Mouse (Mus musculus): ENCODE data around the gene Trim30d.
"Not testable (repeated sequence)": the region's sequence is repeated elsewhere in the genome, so short reads cannot be mapped to it uniquely, and the experiment has no call there.

Trim30d gene

DNA sequence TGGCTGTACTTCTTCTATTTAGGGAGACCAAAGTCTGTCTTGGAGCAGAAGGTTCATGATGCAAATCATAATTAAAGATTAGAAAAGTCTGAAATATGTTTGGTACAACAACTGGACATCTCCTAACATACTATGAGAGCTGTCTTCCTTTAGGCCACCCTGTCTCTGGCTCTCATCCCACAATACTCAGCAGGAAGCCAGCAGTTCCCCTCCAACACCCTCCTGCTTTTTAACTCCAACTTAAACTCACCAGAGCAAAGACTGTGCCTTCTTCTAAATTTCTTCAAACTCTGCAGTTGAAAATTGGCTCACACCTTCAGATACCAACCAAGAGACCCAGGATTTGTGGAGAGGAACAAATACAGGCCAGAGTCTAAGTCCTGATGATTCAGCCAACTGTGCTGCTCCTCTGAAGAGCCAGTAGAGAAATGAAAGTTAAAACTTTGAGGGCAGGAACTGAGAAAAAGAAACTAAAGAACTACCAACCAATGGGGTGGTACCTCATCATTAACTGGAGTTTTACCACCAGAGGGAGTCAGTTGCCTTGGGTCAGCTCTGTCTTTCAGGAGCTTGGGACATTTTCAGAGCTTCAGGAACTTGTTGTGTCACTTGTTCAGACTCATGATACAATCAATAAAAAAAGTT is at the start of gene Trim30d:
Gene Trim30d, minus strand, starts transcription at position 429 of the 645 bp plus-strand sequence.
- DNase-seq (ENCODE audit: low read depth, low spot score), result not testable (repeated sequence)

DNA sequence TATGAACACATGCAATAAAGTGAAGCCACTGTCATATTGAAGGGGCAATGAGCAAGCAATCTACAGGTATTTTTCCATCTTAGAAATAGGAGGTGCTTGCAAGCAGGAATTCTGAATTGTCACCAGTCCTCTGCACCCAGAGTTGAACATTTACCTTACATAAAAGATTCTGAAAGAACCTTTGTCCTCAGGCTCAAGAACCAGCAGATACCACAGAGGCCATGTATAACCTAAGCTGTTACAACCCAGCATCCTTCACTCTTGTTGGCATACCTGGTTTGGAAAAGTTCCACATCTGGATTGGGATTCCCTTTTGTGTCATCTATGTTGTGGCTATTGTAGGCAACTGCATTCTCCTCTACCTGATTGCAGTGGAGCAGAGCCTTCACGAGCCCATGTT is 45.1 kb upstream of the Trim30d start:
- no peak for DNase-seq (ENCODE audit: low read depth, low spot score)

DNA sequence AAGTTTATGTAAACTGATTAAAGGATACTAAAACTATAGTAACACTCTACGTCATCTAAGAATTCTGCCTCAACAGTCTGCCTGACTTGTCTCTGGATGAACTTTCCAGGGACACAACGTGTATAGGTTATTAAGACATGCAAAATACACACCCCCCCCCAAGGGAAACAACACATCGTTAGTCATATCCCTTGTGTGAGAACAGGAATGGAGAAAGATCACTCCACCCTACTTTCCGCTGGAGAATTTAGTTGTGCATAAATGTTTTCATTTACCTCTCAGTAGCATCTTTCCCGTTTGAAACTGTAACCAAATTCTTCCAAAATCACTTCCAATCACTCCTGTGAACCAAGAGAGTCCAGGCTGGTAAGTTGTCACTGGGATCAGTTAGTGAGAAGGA is 42.2 kb upstream of the Trim30d start, which contains the start of gene Olfr651:
Gene Olfr651, plus strand, starts transcription at position 301 of the 400 bp plus-strand sequence.
- DNase-seq (ENCODE audit: low read depth, low spot score), result no peak

DNA sequence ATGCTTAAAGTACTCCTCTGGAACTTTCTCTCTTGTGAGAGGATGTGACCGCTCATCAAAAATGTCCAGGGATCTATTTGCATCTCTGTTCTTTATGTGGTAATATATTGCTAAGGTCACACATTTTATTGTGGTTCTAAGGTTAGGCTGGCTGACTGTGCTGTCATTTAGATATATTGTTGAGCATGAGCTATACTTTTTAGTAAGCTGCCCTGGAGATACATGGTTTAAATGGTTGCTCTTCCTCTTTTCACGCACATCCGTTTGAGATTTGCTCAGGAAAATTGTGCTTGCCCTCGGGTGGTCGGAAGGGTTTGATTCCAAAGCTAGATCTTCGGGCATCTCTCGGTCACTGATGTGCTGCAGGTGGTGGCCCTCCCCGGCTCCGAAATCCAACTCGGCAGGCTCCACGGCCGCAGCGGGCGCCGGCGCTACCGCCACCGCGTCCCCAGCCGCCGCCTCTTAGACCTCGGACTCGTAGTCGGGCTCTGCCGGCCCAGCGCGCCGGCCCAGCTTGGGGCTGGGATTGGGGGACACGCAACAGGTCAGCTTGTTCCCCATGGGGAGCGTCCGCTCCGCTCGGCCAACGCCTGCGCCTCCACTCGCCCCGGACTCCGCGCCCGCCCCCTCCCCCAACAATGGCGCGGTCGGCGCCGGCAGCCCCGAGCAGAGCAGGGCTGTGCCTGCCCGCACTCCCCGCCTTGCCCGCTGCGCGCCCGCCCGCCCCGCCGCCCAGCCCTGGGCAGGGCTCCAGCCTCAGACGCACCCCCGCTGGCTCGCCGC is 5.9 kb downstream of the Trim30d start:
- no peak for DNase-seq (ENCODE audit: low read depth, low spot score)

DNA sequence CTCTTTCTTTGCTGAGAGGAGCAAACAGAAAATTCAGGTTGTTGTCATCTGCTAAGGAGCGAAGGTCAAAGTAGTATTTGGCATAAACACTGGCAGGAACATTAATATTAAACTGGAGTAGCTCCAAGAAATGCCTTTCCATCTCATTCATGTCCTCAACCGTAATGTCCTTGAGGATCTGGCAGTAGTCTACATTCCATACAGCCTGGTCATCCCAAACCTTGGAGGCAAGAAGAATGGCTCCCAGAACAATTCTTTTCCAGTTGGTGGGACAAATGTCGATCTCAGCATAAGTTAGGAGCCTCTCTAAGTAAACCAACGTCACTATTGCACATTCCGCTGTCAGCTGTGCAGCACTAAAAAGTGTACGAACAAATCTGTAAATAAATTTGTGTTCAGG is 6.5 kb downstream of the Trim30d start:
- not testable (repeated sequence) for DNase-seq (ENCODE audit: low read depth, low spot score)

DNA sequence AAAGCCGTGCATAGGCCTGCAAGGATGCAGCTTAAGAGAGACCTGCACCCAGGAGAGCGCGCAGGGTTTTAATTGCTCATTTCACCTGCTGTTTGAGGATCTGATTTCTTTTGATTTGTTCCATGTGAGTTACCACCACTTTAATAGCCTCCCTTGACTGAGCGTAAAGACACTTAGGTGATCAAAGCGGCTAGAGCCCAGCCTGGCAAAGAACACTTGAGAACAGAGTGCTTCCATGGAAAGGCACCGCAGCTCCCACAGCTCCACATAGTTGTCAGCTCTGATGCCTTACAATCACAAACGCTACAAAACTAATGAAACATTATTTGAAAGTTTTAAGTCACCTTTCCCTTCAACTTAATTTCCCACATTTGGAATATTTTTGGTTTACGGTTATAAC is 8.2 kb downstream of the Trim30d start:
- not testable (repeated sequence) for DNase-seq (ENCODE audit: low read depth, low spot score)

DNA sequence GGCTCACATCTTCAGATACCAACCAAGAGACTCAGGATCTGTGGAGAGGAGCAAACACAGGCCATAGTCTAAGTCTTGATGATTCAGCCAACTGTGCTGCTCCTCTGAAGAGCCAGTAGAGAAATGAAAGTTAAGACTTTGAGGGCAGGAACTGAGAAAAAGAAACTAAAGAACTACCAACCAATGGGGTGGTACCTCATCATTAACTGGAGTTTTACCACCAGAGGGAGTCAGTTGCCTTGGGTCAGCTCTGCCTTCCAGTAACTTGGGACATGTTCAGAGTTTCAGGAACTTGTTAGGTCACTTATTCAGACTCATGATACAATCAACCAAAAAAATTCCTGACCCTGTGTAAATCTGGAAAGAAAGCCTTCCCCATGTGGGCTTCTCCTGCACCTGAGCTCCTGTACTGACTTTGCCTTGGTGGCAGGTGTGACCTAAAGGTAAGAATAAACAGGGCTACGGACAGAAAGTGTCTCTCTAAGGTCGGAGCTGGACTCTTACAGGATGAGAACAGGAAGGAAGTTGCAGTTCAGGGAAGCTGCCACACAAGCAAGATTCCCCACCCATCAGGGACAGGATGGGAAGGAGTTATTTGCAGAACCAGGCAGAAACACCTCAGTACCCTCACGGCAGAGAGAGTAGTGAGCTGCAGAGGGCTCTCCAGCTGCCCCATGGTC is 42.4 kb downstream of the Trim30d start, which contains the start of gene Trim30a:
Gene Trim30a, minus strand, starts transcription at position 129 of the 680 bp plus-strand sequence.
- no peak for DNase-seq (ENCODE audit: low read depth, low spot score)

DNA sequence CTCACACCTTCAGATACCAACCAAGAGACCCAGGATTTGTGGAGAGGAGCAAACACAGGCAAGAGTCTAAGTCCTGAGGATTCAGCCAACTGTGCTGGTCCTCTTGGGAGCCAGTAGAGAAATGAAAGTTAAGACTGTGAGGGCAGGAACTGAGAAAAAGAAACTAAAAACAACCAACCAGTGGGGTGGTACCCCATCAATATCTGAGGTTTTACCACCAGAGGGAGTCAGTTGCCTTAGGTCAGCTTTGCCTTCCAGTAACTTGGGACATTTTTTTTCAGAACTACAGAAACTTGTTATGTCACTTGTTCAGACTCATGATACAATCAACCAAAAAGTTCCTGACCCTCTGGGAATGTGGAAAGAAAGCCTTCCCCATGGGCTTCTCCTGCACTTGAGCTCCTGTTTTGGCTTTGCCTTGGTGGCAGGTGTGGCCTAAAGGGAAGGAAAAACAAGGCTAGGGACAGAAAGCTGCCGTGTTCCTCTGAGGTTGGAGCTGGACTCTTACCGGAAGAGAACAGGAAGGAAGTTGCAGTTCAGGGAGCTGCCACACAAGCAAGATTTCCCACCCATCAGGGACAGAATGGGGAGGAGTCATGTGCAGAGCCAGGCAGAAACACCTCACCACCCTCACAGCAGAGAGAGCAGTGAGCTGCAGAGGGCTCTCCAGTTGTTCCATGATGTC is 61.5 kb downstream of the Trim30d start:
- DNase-seq (ENCODE audit: low read depth, low spot score), result no peak
